Mouse (Mus musculus) cerebellum, adult 11 months (tissue): ENCODE results near the gene Ndufs5.
A peak's percentile ranks its signal among the peaks of the same experiment; 100 is the strongest.

Experiments
- DNase-seq: peaks from one replicate; pipeline ENCODE4 v3.0.0; 2022

Ndufs5 gene

GRCm38 (mm10) chr4:123717574-123718433, at the start of gene Ndufs5:
Gene Ndufs5 (minus strand): TSS chr4:123718202.
- DNase-seq = peak; percentile 96

- no peak for DNase-seq
Observed at GRCm38 (mm10) chr4:123765071-123765470, 47.1 kb upstream of the Ndufs5 start.

- no peak for DNase-seq
Observed at GRCm38 (mm10) chr4:123758306-123758705, 40.3 kb upstream of the Ndufs5 start.

- no peak for DNase-seq
Observed at GRCm38 (mm10) chr4:123750707-123751312, 32.8 kb upstream of the Ndufs5 start.

- DNase-seq = peak; percentile 99
Observed at GRCm38 (mm10) chr4:123750152-123750651, 32.2 kb upstream of the Ndufs5 start, which contains the start of gene Akirin1. Gene Akirin1 (minus strand): TSS chr4:123750345.

- DNase-seq = no peak
Observed at GRCm38 (mm10) chr4:123749484-123750130, 31.6 kb upstream of the Ndufs5 start.

- DNase-seq = no peak
Observed at GRCm38 (mm10) chr4:123748726-123749415, 30.9 kb upstream of the Ndufs5 start.

GRCm38 (mm10) chr4:123745221-123745775, 27.3 kb upstream of the Ndufs5 start:
- no peak for DNase-seq

- no peak for DNase-seq
Observed at GRCm38 (mm10) chr4:123742891-123743290, 24.9 kb upstream of the Ndufs5 start.

GRCm38 (mm10) chr4:123738708-123739107, 20.7 kb upstream of the Ndufs5 start:
- DNase-seq = no peak

- DNase-seq = no peak
Observed at GRCm38 (mm10) chr4:123733532-123733931, 15.5 kb upstream of the Ndufs5 start.

GRCm38 (mm10) chr4:123732921-123733320, 14.9 kb upstream of the Ndufs5 start:
- no peak for DNase-seq

- DNase-seq = peak; percentile 62
Observed at GRCm38 (mm10) chr4:123732163-123732910, 14.3 kb upstream of the Ndufs5 start.

GRCm38 (mm10) chr4:123721761-123722160, 3.8 kb upstream of the Ndufs5 start:
- no peak for DNase-seq

GRCm38 (mm10) chr4:123718434-123718780, 405 bp upstream of the Ndufs5 start:
- no peak for DNase-seq

- DNase-seq = no peak
Observed at GRCm38 (mm10) chr4:123712431-123712830, 5.6 kb downstream of the Ndufs5 start.

- DNase-seq = no peak
Observed at GRCm38 (mm10) chr4:123707340-123707739, 10.7 kb downstream of the Ndufs5 start.

GRCm38 (mm10) chr4:123705340-123705739, 12.7 kb downstream of the Ndufs5 start:
- DNase-seq = no peak

GRCm38 (mm10) chr4:123693384-123693783, 24.6 kb downstream of the Ndufs5 start:
- DNase-seq = no peak

GRCm38 (mm10) chr4:123692071-123692470, 25.9 kb downstream of the Ndufs5 start:
- DNase-seq = no peak

GRCm38 (mm10) chr4:123690311-123690710, 27.7 kb downstream of the Ndufs5 start:
- DNase-seq = no peak
